ENCODE assay signal across 8 mouse cellular contexts in the genomic region with DNA sequence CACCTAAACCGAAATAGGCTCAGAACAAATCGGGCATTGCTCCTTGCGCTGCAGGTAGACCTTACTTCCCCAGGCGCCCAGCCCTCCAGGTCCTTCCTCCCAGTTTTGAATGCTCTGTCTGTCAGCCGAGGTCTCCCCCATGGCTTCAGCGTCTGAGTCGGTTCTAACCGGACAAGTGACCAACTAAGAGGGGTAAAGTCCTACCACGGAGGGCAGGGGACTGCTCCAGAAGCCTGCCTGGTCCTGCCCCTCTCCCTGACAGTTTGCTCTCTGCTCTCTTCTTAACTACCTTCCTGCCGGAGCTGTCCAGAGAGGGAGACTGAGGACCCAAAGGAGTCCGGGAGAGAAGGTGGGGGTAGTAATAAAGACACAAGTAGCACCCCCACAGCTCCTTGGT. TPM values are rescaled to one million over a fixed set of nuclear protein-coding genes. Genes with fewer than 3 reads are reported as not detected.
DNase-seq lines count a peak whose midpoint lies in the region; ATAC-seq and TF ChIP-seq lines count a peak whose summit lies in the region.

No protein-coding gene starts in this region.

- peak; percentile 26 for DNase-seq in right cerebral cortex, postnatal 25 days
- DNase-seq in right cerebral cortex, postnatal 36 days (ENCODE audit: low spot score in 2 of 2), result no peak
- peak; percentile 50 to 54 for DNase-seq in cerebellum, postnatal 25 days
- DNase-seq in gastrocnemius, postnatal 4 days (ENCODE audit: low spot score in 2 of 2), result peak; percentile 20 to 37
- peak; percentile 62 for DNase-seq in lung, adult 2 months
- DNase-seq in thymus, postnatal 36 days, result peak; percentile 50 to 53

- H3K27ac ChIP-seq in intestine, embryonic 16.5 days (ENCODE audit: low read length), result peak overlapping the region; percentile 99
- peak overlapping the region; percentile 97; the same call in 1 of the 2 replicates for H3K27ac ChIP-seq in neural tube, embryonic 14.5 days (ENCODE audit: low read depth, low read length)

- H3K4me3 ChIP-seq in intestine, embryonic 16.5 days (ENCODE audit: low read length), result peak overlapping the region; percentile 87
- H3K4me3 ChIP-seq in lung, adult 2 months (replicated peaks; ENCODE audit: extremely low read depth, low read depth, low read length), result peak overlapping the region; percentile 68
- H3K4me3 ChIP-seq in neural tube, embryonic 14.5 days (ENCODE audit: low read depth, low read length), result peak overlapping the region; percentile 92

- TF ChIP-seq POLR2A in lung, adult 2 months (IDR thresholded peaks at IDR 0.05; ENCODE audit: borderline replicate concordance, extremely low read depth, low read depth, low read length), result no peak

- H3K27me3 ChIP-seq in intestine, embryonic 16.5 days (replicated peaks; ENCODE audit: control insufficient read depth, insufficient read depth, low read length), result no peaks in the 10 kb centered on the region
- H3K27me3 ChIP-seq in neural tube, embryonic 14.5 days (ENCODE audit: control insufficient read depth, insufficient read depth, low read length), result no peaks in the 10 kb centered on the region

- peak overlapping the region; percentile 99 for H3K9ac ChIP-seq in intestine, embryonic 16.5 days (ENCODE audit: low read depth, low read length)
- peak overlapping the region; percentile 99 for H3K9ac ChIP-seq in neural tube, embryonic 14.5 days (replicated peaks; ENCODE audit: low read depth, low read length)

- peak; percentile 21; the same call in 1 of the 2 replicates for ATAC-seq in intestine, embryonic 16.5 days
- no peak for ATAC-seq in neural tube, embryonic 14.5 days (ENCODE audit: low read depth)

- TF ChIP-seq CTCF in lung, adult 2 months (IDR thresholded peaks at IDR 0.05; ENCODE audit: insufficient read depth, low read length), result no peak

- no peaks in the 10 kb centered on the region for H3K36me3 ChIP-seq in intestine, embryonic 16.5 days (ENCODE audit: control insufficient read depth, insufficient read depth, low read length)
- no peaks in the 10 kb centered on the region for H3K36me3 ChIP-seq in neural tube, embryonic 14.5 days (ENCODE audit: control insufficient read depth, insufficient read depth, low read length)

- H3K4me2 ChIP-seq in intestine, embryonic 16.5 days (ENCODE audit: low read depth, low read length), result peak overlapping the region; percentile 81
- H3K4me2 ChIP-seq in neural tube, embryonic 14.5 days (ENCODE audit: low read depth, low read length), result peak overlapping the region; percentile 94

- H3K4me1 ChIP-seq in intestine, embryonic 16.5 days (ENCODE audit: control insufficient read depth, insufficient read depth, low read length), result peaks cover 23% of the 10 kb centered on the region
- H3K4me1 ChIP-seq in lung, adult 2 months (ENCODE audit: control insufficient read depth, insufficient read depth, low read length), result peaks cover 13% of the 10 kb centered on the region
- H3K4me1 ChIP-seq in neural tube, embryonic 14.5 days (ENCODE audit: control insufficient read depth, insufficient read depth, low read length), result peaks cover 27% of the 10 kb centered on the region

- 1% methylated on average over 11 of the region's 11 CpGs for WGBS in intestine, embryonic 16.5 days
- 1% methylated on average over 11 of the region's 11 CpGs for WGBS in lung, adult 2 months
- WGBS in neural tube, embryonic 14.5 days, result 2% methylated on average over 11 of the region's 11 CpGs

- no peaks in the 10 kb centered on the region for H3K9me3 ChIP-seq in intestine, embryonic 16.5 days (ENCODE audit: control insufficient read depth, low read length)
- no peaks in the 10 kb centered on the region for H3K9me3 ChIP-seq in neural tube, embryonic 14.5 days (ENCODE audit: control insufficient read depth, low read length)

RNA-seq across cellular contexts. Expression of gene Ino80d, which starts 1.6 kb away (rescaled TPM):
- total RNA-seq in gastrocnemius, postnatal 4 days (2021), result 10 to 100 TPM; 26.5 to 26.6 TPM
- polyA plus RNA-seq in intestine, embryonic 16.5 days (2015; fragmentation: Nextera tagmentation; extraction: Ambion mirVana), result 7.6 and 8.7 TPM in 2 replicates
- polyA plus RNA-seq in lung, adult 2 months (2012; rRNA removed), result 14.7 and 16.7 TPM in 2 replicates
- polyA plus RNA-seq in neural tube, embryonic 14.5 days (2014; fragmentation: Nextera tagmentation; extraction: Ambion mirVana), result 10.9 and 13.7 TPM in 2 replicates

Comparison
In these comparisons a context has a peak if more than half of its experiments do, and no peak if none do; other contexts are left out.
1. DNase-seq: peak in right cerebral cortex, postnatal 25 days (single experiment), cerebellum, postnatal 25 days (2 of 2), gastrocnemius, postnatal 4 days (2 of 2), lung, adult 2 months (single experiment) and thymus, postnatal 36 days (2 of 2); none in right cerebral cortex, postnatal 36 days (0 of 2).
2. Peak in every context shown above with its lines, with median percentiles within 50 percentile points of each other: H3K4me3 ChIP-seq.